Mouse (Mus musculus): Measurements from ENCODE around the gene 1700113H08Rik. TPM values are rescaled to one million over a fixed set of nuclear protein-coding genes. Genes with fewer than 3 reads are reported as not detected.

The 1700113H08Rik gene
- 0.10 and 0.14 TPM in 2 replicates for polyA plus RNA-seq (2012; rRNA removed)

GRCm38 (mm10) chr10:87057500-87058250, at the start of gene 1700113H08Rik:
TSS of gene 1700113H08Rik (plus strand) at chr10:87058045.

Other genes starting within 250 kb of the 1700113H08Rik start
- gene Stab2, start 50.0 kb upstream of the 1700113H08Rik start, polyA plus RNA-seq (2012; rRNA removed) = 0.89 and 1.3 TPM in 2 replicates